21 mouse cellular contexts compared by ENCODE assay signal in genomic region chr6:117021851-117022250, GRCm38 (mm10).
DNase-seq lines count a peak whose midpoint lies in the region; ATAC-seq lines count a peak whose summit lies in the region.
"Had no signal": no experiment of that assay in that cellular context is flagged by ENCODE, and none has a peak within 500 bp of the region (broad histone marks: within the 10 kb centered on the region; RNA-seq: fewer than 3 reads in every experiment).

No protein-coding gene starts in this region.

- intact Hi-C loops in left cerebral cortex, postnatal 25 days (cut with DNase I) = no loop called here

- WGBS in kidney, embryonic 16.5 days = 28% methylated on average over 10 of the region's 10 CpGs
- 51% methylated on average over 10 of the region's 10 CpGs for WGBS in embryonic facial prominence, embryonic 10.5 days

- no peaks in the 10 kb centered on the region; the same call in 1 of the 2 replicates for H3K9me3 ChIP-seq in kidney, embryonic 16.5 days (ENCODE audit: low read length)
- no peaks in the 10 kb centered on the region for H3K9me3 ChIP-seq in embryonic facial prominence, embryonic 10.5 days
- H3K9me3 ChIP-seq: liver, embryonic 13.5 days; megakaryocyte, embryonic 14.5 days; neural tube, embryonic 12.5 days had no signal

- no peaks in the 10 kb centered on the region for H3K4me1 ChIP-seq in kidney, embryonic 16.5 days (ENCODE audit: insufficient read depth, low read length)
- peaks cover 6% of the 10 kb centered on the region; the same call in 1 of the 2 replicates for H3K4me1 ChIP-seq in embryonic facial prominence, embryonic 10.5 days
- H3K4me1 ChIP-seq: liver, embryonic 13.5 days; megakaryocyte, embryonic 14.5 days; neural tube, embryonic 12.5 days had no signal

- peak; percentile 42; the same call in 1 of the 2 replicates for ATAC-seq in kidney, embryonic 16.5 days (ENCODE audit: low FRiP score, low TSS enrichment)
- ATAC-seq: activated CD4-positive, CD25-positive, alpha-beta regulatory T cell, adult 4 months; forebrain, embryonic 14.5 days; hindbrain, postnatal 0 days; intestine, embryonic 16.5 days had no signal

- no peak overlapping the region for H3K4me2 ChIP-seq in kidney, embryonic 16.5 days (replicated peaks; ENCODE audit: low read depth, low read length)
- H3K4me2 ChIP-seq: heart, embryonic 11.5 days; liver, embryonic 13.5 days; neural tube, embryonic 12.5 days had no signal

- H3K4me3 ChIP-seq in kidney, embryonic 16.5 days (ENCODE audit: low read length) = no peak overlapping the region
- H3K4me3 ChIP-seq in embryonic facial prominence, embryonic 10.5 days = no peak overlapping the region
- H3K4me3 ChIP-seq: liver, embryonic 13.5 days; megakaryocyte, embryonic 14.5 days; neural tube, embryonic 12.5 days had no signal

- DNase-seq in lung, postnatal 10 days = peak; percentile 14
- no peak for DNase-seq in lung, postnatal 14 days
- peak; percentile 47 for DNase-seq in embryo, embryonic 9.5 days (ENCODE audit: extremely low spot score)
- peak; percentile 50 to 66 for DNase-seq in kidney, postnatal 4 days
- no peak for DNase-seq in layer of hippocampus, adult 11-12 months (ENCODE audit: low spot score)
- DNase-seq in embryonic facial prominence, embryonic 10.5 days (ENCODE audit: low spot score) = no peak
- no peak for DNase-seq in left cerebral cortex, postnatal 25 days (ENCODE audit: low spot score in 2 of 2)
- DNase-seq: adrenal gland, postnatal 10 days; cerebellum, adult 9-10 months; liver, embryonic 13.5 days; midbrain, embryonic 14.5 days; retina, postnatal 1 day; thymus, postnatal 14 days had no signal

- no peaks in the 10 kb centered on the region for H3K36me3 ChIP-seq in kidney, embryonic 16.5 days (ENCODE audit: insufficient read depth, low read length)
- no peaks in the 10 kb centered on the region for H3K36me3 ChIP-seq in embryonic facial prominence, embryonic 10.5 days (replicated peaks)
- H3K36me3 ChIP-seq: liver, embryonic 13.5 days; neural tube, embryonic 12.5 days had no signal

- H3K27me3 ChIP-seq in kidney, embryonic 16.5 days (ENCODE audit: insufficient read depth, low read length) = no peaks in the 10 kb centered on the region
- H3K27me3 ChIP-seq in embryonic facial prominence, embryonic 10.5 days (replicated peaks; ENCODE audit: low read depth, poor library complexity, severe bottlenecking) = no peaks in the 10 kb centered on the region
- H3K27me3 ChIP-seq: liver, embryonic 13.5 days; megakaryocyte, embryonic 14.5 days; neural tube, embryonic 12.5 days had no signal

- H3K9ac ChIP-seq in kidney, embryonic 16.5 days (replicated peaks; ENCODE audit: low read length) = no peak overlapping the region
- H3K9ac ChIP-seq: liver, embryonic 13.5 days; neural tube, embryonic 12.5 days had no signal

- H3K27ac ChIP-seq in kidney, embryonic 16.5 days (ENCODE audit: low read length) = no peak overlapping the region
- no peak overlapping the region for H3K27ac ChIP-seq in embryonic facial prominence, embryonic 10.5 days (replicated peaks)
- H3K27ac ChIP-seq: hindbrain, postnatal 0 days; liver, embryonic 13.5 days; neural tube, embryonic 12.5 days had no signal

Comparison
In these comparisons a context has a peak if more than half of its experiments do, and no peak if none do; other contexts are left out.
1. DNase-seq: peak in lung, postnatal 10 days (single experiment), embryo, embryonic 9.5 days (single experiment) and kidney, postnatal 4 days (2 of 2); none in lung, postnatal 14 days (single experiment), layer of hippocampus, adult 11-12 months (single experiment), embryonic facial prominence, embryonic 10.5 days (single experiment) and left cerebral cortex, postnatal 25 days (0 of 2).